Comparison of ENCODE assay signal across 8 mouse cellular contexts in genomic region chr9:21927208-21927753, GRCm38 (mm10). TPM values are rescaled to one million over a fixed set of nuclear protein-coding genes. Genes with fewer than 3 reads are reported as not detected.
DNase-seq lines count a peak whose midpoint lies in the region; ATAC-seq lines count a peak whose summit lies in the region.

TSS of gene Ccdc159 (plus strand) at chr9:21927471.
TSS of gene Tmem205 (minus strand) at chr9:21927556.

- H3K4me2 ChIP-seq in forebrain, embryonic 15.5 days (replicated peaks), result peak within 1 kb of the TSS; percentile 69
- H3K4me2 ChIP-seq in liver, embryonic 16.5 days (ENCODE audit: low read depth, low read length), result peak within 1 kb of the TSS; percentile 63
- H3K4me2 ChIP-seq in neural tube, embryonic 14.5 days (ENCODE audit: low read depth, low read length), result peak within 1 kb of the TSS; percentile 56

- peak within 1 kb of the TSS; percentile 54 for H3K4me3 ChIP-seq in forebrain, embryonic 15.5 days
- H3K4me3 ChIP-seq in liver, embryonic 16.5 days (ENCODE audit: low read depth, low read length), result peak within 1 kb of the TSS; percentile 54
- peak within 1 kb of the TSS; percentile 50 for H3K4me3 ChIP-seq in neural tube, embryonic 14.5 days (ENCODE audit: low read depth, low read length)

- under 1% methylated on average over 28 of the region's 28 CpGs for WGBS in forebrain, embryonic 15.5 days
- WGBS in large intestine, adult 2 months, result 1% methylated on average over 28 of the region's 28 CpGs
- under 1% methylated on average over 28 of the region's 28 CpGs for whole genome bisulfite sequencing in liver, embryonic 16.5 days (ENCODE audit: insufficient replicate concordance)
- WGBS in neural tube, embryonic 14.5 days, result under 1% methylated on average over 28 of the region's 28 CpGs

- no peaks in the 10 kb centered on the region for H3K27me3 ChIP-seq in forebrain, embryonic 15.5 days
- H3K27me3 ChIP-seq in liver, embryonic 16.5 days (ENCODE audit: control insufficient read depth, insufficient read depth, low read depth, low read length), result no peaks in the 10 kb centered on the region
- no peaks in the 10 kb centered on the region for H3K27me3 ChIP-seq in neural tube, embryonic 14.5 days (ENCODE audit: control insufficient read depth, insufficient read depth, low read length)

- peak; percentile 97 for DNase-seq in MEL-GATA-1-ER (ENCODE audit: extremely low read depth, low read depth)
- DNase-seq in cerebellum, adult 18-20 months, result peak; percentile 91 to 97
- DNase-seq in heart, postnatal 14 days, result peak; percentile 88 to 91
- DNase-seq in large intestine, adult 2 months (ENCODE audit: low read depth, low spot score), result peak; percentile 97
- peak; percentile 41 for DNase-seq in thymus, postnatal 0 days (ENCODE audit: low spot score)

- H3K27ac ChIP-seq in forebrain, embryonic 15.5 days (replicated peaks), result peak within 1 kb of the TSS; percentile 80
- peak within 1 kb of the TSS; percentile 46; the same call in 1 of the 2 replicates for H3K27ac ChIP-seq in liver, embryonic 16.5 days (ENCODE audit: low read length)
- peak within 1 kb of the TSS; percentile 52; the same call in 1 of the 2 replicates for H3K27ac ChIP-seq in neural tube, embryonic 14.5 days (ENCODE audit: low read depth, low read length)

- H3K36me3 ChIP-seq in forebrain, embryonic 15.5 days, result no peaks in the 10 kb centered on the region
- no peaks in the 10 kb centered on the region; the same call in 1 of the 2 replicates for H3K36me3 ChIP-seq in liver, embryonic 16.5 days (ENCODE audit: control insufficient read depth, insufficient read depth)
- H3K36me3 ChIP-seq in neural tube, embryonic 14.5 days (ENCODE audit: control insufficient read depth, insufficient read depth, low read length), result no peaks in the 10 kb centered on the region

- intact Hi-C loops in heart, postnatal 14 days (cut with DNase I), result no loop called here

- H3K9ac ChIP-seq in forebrain, embryonic 15.5 days (replicated peaks), result peak within 1 kb of the TSS; percentile 71
- peak within 1 kb of the TSS; percentile 56 for H3K9ac ChIP-seq in liver, embryonic 16.5 days (ENCODE audit: low read depth, low read length)
- H3K9ac ChIP-seq in neural tube, embryonic 14.5 days (replicated peaks; ENCODE audit: low read depth, low read length), result peak within 1 kb of the TSS; percentile 56

- H3K9me3 ChIP-seq in forebrain, embryonic 15.5 days, result no peaks in the 10 kb centered on the region
- no peaks in the 10 kb centered on the region for H3K9me3 ChIP-seq in liver, embryonic 16.5 days (replicated peaks; ENCODE audit: control insufficient read depth, low read length)
- H3K9me3 ChIP-seq in neural tube, embryonic 14.5 days (ENCODE audit: control insufficient read depth, low read length), result no peaks in the 10 kb centered on the region

- ATAC-seq in forebrain, embryonic 15.5 days (replicated peaks), result peak; percentile 97
- peak; percentile 84 for ATAC-seq in liver, embryonic 16.5 days (ENCODE audit: low read depth)
- peak; percentile 97 for ATAC-seq in neural tube, embryonic 14.5 days (ENCODE audit: low read depth)

- peaks cover 11% of the 10 kb centered on the region for H3K4me1 ChIP-seq in forebrain, embryonic 15.5 days
- H3K4me1 ChIP-seq in liver, embryonic 16.5 days (ENCODE audit: control insufficient read depth, low read depth, low read length), result peaks cover 18% of the 10 kb centered on the region
- peaks cover 7% of the 10 kb centered on the region for H3K4me1 ChIP-seq in neural tube, embryonic 14.5 days (ENCODE audit: control insufficient read depth, insufficient read depth, low read length)

RNA-seq across cellular contexts. Expression of gene Ccdc159, which starts in this region (rescaled TPM):
- 7.5 and 8.8 TPM in 2 replicates for polyA plus RNA-seq in forebrain, embryonic 15.5 days (2015; fragmentation: Nextera tagmentation; extraction: Ambion mirVana)
- total RNA-seq in heart, postnatal 14 days (2021), result 1 to 10 TPM; 1.1 to 1.6 TPM
- polyA plus RNA-seq in large intestine, adult 2 months (2012; rRNA removed), result 0.98 and 1.9 TPM in 2 replicates
- 1.3 and 1.6 TPM in 2 replicates for polyA plus RNA-seq in liver, embryonic 16.5 days (2015; fragmentation: Nextera tagmentation; extraction: Ambion mirVana)
- 7.0 and 8.1 TPM in 2 replicates for polyA plus RNA-seq in neural tube, embryonic 14.5 days (2014; fragmentation: Nextera tagmentation; extraction: Ambion mirVana)
- polyA plus RNA-seq in thymus, postnatal 0 days (2015; fragmentation: Nextera tagmentation; extraction: Ambion mirVana), result 0.24 and 0.40 TPM in 2 replicates

RNA-seq across cellular contexts. Expression of gene Tmem205, which starts in this region (rescaled TPM):
- polyA plus RNA-seq in forebrain, embryonic 15.5 days (2015; fragmentation: Nextera tagmentation; extraction: Ambion mirVana), result 53.5 and 53.7 TPM in 2 replicates
- 10 to 100 TPM; 22.7 to 27.6 TPM for total RNA-seq in heart, postnatal 14 days (2021)
- 101 and 102 TPM in 2 replicates for polyA plus RNA-seq in large intestine, adult 2 months (2012; rRNA removed)
- polyA plus RNA-seq in liver, embryonic 16.5 days (2015; fragmentation: Nextera tagmentation; extraction: Ambion mirVana), result 172 and 194 TPM in 2 replicates
- 48.6 and 49.6 TPM in 2 replicates for polyA plus RNA-seq in neural tube, embryonic 14.5 days (2014; fragmentation: Nextera tagmentation; extraction: Ambion mirVana)
- 29.6 and 31.1 TPM in 2 replicates for polyA plus RNA-seq in thymus, postnatal 0 days (2015; fragmentation: Nextera tagmentation; extraction: Ambion mirVana)

Comparison
In these comparisons a context has a peak if more than half of its experiments do, and no peak if none do; other contexts are left out.
1. Peak in every context shown above with its lines: DNase-seq, ATAC-seq, H3K4me3 ChIP-seq and H3K27ac ChIP-seq.
2. DNase-seq: peak in every context shown above with its lines; median percentile 97 in MEL-GATA-1-ER; 97 in large intestine, adult 2 months; 94 in cerebellum, adult 18-20 months; 90 in heart, postnatal 14 days; 41 in thymus, postnatal 0 days.